Mouse (Mus musculus): Measurements from ENCODE around the gene Snx5.
A peak's percentile ranks its signal among the peaks of the same experiment; 100 is the strongest.

Gene Snx5

GRCm38 (mm10) chr2:144270507-144271420, at the start of gene Snx5, which contains the start of gene Mgme1:
Gene Snx5, minus strand, starts transcription at chr2:144270906.
Gene Mgme1, plus strand, starts transcription at chr2:144270663.
- peak; percentile 97 for DNase-seq (ENCODE audit: low read depth)

DNA sequence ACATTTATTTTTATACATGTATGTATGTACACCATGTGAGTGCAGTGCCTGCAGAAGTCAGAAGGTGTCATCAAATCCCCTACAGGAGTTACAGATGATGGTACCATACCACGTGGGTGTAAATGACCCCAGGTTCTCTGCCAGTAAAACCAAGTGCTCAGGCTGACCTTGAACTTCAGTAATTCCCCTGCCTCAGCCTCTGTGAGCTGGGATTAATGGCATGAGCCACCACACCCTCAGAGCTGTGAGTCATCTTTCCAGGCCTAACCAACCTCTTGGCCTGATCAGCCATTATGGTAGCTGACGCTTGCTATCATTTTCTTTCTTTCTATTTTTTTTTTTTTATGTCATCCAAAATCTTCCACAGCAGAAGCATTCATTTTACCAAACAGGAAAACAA, 40.7 kb upstream of the Snx5 start:
- DNase-seq (ENCODE audit: low read depth): peak; percentile 60

- DNase-seq (ENCODE audit: low read depth): no peak
Measured at GRCm38 (mm10) chr2:144310273-144310672, 39.6 kb upstream of the Snx5 start.

DNA sequence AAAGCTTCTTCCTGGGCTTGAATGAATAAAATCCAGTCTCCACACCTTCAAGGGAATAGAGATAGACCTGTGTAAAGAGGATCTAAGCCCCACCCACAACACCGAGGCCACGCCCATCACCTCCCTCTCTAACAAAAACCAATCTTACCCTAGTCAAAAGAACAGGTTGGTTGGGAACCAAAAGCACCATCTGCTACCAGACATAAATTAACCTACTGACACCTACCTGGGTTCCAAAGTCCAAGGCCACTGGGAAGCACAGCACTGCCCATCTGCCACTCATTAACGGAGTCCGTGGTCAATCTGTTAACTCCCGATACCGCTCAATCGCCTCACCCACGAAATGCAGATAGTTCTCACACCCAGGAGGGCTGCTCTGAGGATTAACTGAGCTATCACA, 37.9 kb upstream of the Snx5 start:
- DNase-seq (ENCODE audit: low read depth): no peak

GRCm38 (mm10) chr2:144305721-144306294, 35.1 kb upstream of the Snx5 start:
- DNase-seq (ENCODE audit: low read depth): no peak

DNA sequence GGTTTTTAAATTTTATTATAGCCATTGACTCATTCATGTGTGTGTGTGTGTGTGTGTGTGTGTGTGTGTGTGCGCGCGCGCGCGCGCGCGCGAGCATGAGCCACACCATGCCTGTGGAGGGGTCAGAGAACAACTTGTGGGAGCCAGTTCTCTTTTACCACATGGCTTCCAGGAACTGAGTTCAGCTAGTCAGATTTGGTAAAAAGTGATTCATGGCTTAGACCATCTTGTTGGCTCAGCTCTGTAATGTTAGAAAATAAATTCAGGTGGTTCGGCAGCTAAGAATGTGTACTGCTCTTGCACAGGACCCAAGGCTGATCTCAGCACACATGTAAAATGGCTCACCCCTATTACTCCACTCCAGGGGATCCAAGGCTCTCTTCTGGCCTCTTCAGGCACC, 30.4 kb upstream of the Snx5 start:
- peak; percentile 46 for DNase-seq (ENCODE audit: low read depth)

DNA sequence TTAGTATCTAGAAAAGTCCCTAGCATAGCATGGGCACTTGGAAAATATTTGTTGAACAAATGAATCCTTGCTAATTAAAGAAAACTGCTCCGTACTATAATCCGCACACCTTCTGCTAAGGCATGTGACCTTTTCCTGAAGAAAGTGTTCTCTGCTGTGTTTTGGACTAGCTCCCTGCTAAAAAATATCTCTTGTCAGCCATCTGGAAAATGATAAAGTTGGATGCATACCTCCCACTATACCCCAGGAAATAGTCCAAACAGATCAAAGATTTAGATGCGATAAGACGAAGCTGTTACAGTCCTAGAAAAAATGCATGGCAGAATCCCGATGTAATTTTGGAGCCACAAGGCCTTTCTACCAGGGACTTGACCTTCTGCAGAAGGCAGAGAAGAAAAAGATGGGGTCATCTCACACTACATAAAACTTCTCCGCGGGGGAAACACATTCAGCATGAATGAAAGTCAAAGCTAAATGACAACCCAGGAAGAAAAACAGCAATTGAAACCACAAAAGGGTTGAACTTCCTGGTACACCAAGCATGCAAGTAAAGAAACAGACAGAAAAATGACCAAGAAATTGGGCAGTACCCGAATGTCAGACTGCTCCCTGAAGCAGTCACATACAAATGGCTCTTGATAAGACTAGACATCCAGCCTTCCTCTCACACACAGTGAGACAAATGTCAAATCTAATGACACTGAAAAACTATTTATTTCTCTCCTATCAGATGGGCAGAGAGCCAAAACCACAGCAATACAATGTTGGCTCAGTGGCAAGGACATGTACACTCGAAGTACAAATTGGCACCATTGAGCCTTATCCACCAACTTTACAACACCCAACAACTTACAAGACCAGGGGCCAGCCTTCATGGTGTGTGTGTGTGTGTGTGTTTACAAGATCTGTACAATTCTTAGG, 29.3 kb upstream of the Snx5 start:
- DNase-seq (ENCODE audit: low read depth): peak; percentile 88

GRCm38 (mm10) chr2:144295145-144295735, 24.5 kb upstream of the Snx5 start:
- peak; percentile 22 for DNase-seq (ENCODE audit: low read depth)

GRCm38 (mm10) chr2:144291600-144292305, 21.0 kb upstream of the Snx5 start:
- no peak for DNase-seq (ENCODE audit: low read depth)

DNA sequence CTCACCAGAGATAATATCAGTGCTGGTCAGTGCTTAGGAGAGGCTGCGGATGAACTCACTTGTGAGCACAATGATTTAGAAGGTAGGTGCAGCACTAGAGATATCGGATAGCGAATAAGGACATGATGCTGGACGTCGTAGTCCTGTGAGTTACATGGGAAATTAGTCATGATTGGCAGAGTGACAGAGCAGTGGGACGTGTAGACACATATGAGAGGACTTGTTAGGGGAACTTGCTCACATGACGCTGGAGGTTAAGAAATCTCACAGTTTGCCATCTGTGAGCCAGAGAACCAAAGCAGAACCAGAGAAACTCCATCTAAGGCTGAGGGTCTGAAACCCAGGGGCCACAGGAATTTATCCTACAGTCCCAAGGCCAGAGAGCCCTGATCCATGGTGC, 19.6 kb upstream of the Snx5 start:
- DNase-seq (ENCODE audit: low read depth): peak; percentile 77

DNA sequence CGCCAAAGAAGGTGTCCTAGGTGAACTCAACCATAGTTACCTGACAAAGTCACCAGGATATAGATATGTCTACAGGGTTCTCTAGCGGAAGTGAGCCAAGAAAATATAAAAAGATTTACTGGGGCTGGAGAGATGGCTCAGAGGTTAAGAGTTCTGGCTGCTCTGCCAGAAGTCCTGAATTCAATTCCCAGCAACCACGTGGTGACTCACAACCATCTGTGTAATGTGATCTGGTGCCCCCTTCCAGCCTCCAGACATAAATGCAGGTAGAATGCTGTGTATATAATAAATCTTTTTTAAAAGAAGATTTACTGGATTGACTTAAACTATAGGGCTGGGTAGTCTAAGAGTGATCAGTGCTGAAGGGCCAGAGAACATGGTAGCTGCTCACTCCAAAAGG, 10.7 kb upstream of the Snx5 start:
- peak; percentile 39 for DNase-seq (ENCODE audit: low read depth)

- DNase-seq (ENCODE audit: low read depth): no peak
Measured at GRCm38 (mm10) chr2:144280568-144280967, 9.9 kb upstream of the Snx5 start.

DNA sequence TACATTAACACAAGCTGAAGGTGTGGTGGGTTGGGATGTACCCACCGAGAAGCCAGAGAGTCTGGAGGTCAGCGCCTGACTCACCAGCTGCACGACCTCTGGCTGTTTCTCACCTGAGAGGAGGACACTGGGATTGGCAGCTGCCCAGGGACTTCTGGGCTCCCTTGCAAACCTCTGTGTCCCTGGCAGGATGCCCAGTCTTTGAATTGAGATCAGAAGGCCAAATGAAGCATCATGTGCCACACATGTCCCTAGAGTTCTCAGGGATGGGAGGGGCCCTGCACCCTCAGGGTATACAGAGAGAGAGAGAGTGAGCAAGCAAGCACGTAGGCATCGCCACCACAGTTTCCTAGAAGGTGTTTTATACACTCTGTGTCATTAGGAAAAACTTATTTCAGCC, 9.0 kb upstream of the Snx5 start:
- peak; percentile 66 for DNase-seq (ENCODE audit: low read depth)

- no peak for DNase-seq (ENCODE audit: low read depth)
Measured at GRCm38 (mm10) chr2:144276885-144277284, 6.2 kb upstream of the Snx5 start.

DNA sequence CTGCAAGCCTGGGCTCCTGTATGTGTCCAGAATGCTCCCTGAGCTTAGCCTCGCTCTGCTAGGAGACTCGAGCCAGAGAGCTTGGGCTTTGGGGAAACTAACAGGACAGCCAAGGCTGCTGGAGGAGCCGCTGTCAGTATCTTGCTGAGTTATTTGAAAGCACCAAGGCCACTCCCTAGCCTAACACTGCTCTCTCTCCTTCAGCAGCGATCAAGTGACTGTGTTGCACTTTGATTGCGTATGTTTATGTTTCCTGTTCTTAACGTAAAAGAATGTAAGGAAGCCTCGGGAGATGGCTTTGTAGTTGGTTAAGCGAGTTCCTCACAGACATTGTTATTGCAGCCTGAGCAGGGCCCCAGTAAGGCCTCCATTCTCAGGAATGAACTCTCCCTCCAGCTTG, 4.0 kb upstream of the Snx5 start:
- DNase-seq (ENCODE audit: low read depth): peak; percentile 39

DNA sequence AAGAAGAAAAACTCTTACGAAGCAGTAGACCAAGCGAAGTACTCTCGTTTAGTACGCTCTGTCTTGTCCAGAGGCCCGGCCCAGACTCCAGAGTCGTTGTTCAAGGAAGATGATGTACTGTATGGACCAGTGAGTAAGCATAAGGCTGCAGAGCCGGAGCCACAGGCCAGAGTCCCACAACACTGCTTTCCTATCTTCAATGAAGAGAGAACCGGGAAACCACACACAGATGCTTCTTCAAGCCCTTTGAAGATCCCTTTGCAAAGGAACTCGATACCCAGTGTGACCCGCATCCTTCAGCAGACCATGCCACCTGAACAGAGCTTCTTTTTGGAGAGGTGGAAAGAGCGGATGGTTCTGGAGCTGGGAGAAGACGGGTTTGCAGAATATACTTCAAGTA, 1.4 kb upstream of the Snx5 start:
- DNase-seq (ENCODE audit: low read depth): peak; percentile 32

- DNase-seq (ENCODE audit: low read depth): peak; percentile 50
Measured at GRCm38 (mm10) chr2:144269679-144270475, 829 bp downstream of the Snx5 start.

DNA sequence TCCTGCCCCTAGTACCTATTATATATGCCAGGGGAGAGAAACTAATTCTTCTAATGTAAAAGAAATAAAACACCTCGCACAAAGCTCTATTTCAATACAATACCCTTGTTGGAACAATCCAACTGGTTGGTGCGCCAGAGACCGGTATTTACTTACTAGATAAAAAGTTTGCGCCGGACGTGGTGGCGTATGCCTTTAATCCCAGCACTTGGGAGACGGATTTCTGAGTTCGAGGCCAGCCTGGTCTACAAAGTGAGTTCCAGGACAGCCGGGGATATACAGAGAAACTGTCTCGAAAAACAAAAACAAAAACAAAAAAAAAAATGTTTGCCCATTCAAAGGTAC, 1.4 kb downstream of the Snx5 start:
- DNase-seq (ENCODE audit: low read depth): peak; percentile 50

DNA sequence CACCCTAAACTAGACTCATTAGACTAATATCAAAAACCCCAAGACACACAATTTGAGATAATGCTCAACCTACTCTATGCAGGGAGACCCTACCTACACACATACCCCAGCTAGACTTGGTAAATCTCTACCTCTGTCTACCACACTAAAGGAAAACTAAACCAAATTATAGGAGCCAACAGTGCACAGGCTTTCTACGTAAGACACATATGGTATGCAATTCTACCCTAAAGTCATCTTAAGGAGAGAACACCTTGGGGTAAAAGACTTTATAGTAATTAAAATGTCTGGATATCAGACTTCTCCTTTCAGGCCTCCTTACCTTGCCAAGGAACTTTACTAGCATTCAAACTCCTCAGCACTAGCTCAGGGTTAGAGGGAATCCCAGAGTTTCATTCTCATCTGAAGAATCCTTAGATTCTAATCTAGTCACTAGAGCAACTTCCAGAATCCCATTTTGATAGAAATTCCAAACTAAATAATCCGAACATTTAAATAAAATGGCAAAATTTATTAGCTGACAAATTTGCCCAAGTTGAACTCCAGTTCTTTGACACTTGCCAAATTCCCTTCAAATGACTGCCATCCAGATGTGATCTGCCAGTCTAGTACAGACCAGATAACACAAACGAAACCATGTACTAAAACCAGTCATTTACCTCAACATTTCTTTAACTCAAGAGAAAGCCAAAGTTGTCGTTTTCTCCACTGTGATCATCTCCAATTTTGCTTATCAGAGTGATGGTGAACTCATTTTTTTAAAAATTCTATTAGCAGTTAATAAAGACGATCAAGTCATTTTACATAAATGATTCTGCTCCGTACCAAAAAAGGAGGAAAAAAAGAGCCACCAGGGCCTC, 2.0 kb downstream of the Snx5 start:
- DNase-seq (ENCODE audit: low read depth): peak; percentile 28

- DNase-seq (ENCODE audit: low read depth): peak; percentile 66
Measured at GRCm38 (mm10) chr2:144267731-144268015, 3.0 kb downstream of the Snx5 start.
